Mouse (Mus musculus) spleen, adult 2 months (tissue): ENCODE measurements at regions not wholly inside any gene's neighbourhood (a gene's known extent, or its start where the extent isn't known, plus 50 kb on each side); places are given as distances from the start of the nearest gene placed in this dataset.
"Not testable (repeated sequence)": the region's sequence is repeated elsewhere in the genome, so short reads cannot be mapped to it uniquely, and the experiment has no call there.

Experiments
- DNase-seq, 2 experiments: peaks; one replicate each; pipeline versions ENCODE4 v3.0.0 to v3.0.0-alpha.2; 2012 to 2021; ENCODE audit warnings: low spot score in 2 of 2, low read depth in 1 of 2
- H3K27ac ChIP-seq: fragments of 200-500 bp; 2 replicates; pipeline ENCODE4 v1.5.1; 2012; ENCODE audit warnings: low read length, inconsistent platforms; ENCODE audit not compliant: insufficient read depth
- H3K27me3 ChIP-seq: fragments of 200-500 bp; 2 replicates; pipeline ENCODE4 v1.6.1; 2012; ENCODE audit warnings: mild to moderate bottlenecking, moderate library complexity, low read length, inconsistent platforms; ENCODE audit not compliant: control insufficient read depth, insufficient read depth
- H3K36me3 ChIP-seq: fragments of 200-500 bp; 2 replicates; pipeline ENCODE4 v1.6.1; 2012; ENCODE audit warnings: mild to moderate bottlenecking, low read length, inconsistent platforms; ENCODE audit not compliant: control insufficient read depth, insufficient read depth
- H3K4me1 ChIP-seq: fragments of 200-500 bp; 2 replicates; pipeline ENCODE4 v1.6.1; 2011; ENCODE audit warnings: inconsistent platforms; ENCODE audit not compliant: control insufficient read depth, insufficient read depth, insufficient read length
- H3K4me3 ChIP-seq: fragments of 200-500 bp; 2 replicates; pipeline ENCODE4 v1.5.1; 2011; ENCODE audit warnings: mild to moderate bottlenecking, inconsistent platforms; ENCODE audit not compliant: insufficient read depth, insufficient read length; ENCODE audit errors: extremely low read depth
- CTCF ChIP-seq: fragments of 200-500 bp; IDR thresholded peaks from 2 replicates; pipeline ENCODE4 v1.5.1; 2011; ENCODE audit warnings: mild to moderate bottlenecking, inconsistent platforms; ENCODE audit not compliant: insufficient read depth, insufficient read length, insufficient replicate concordance; ENCODE audit errors: extremely low read depth
- POLR2A ChIP-seq: fragments of 200-500 bp; IDR thresholded peaks from 2 replicates; pipeline ENCODE4 v1.6.1; 2011; ENCODE audit warnings: low read depth, low read length, inconsistent platforms
- WGBS: fragments of 180-500 bp; shearing (Covaris S2); methylation state at CpG from one replicate; pipeline ENCODE4 v1.1.7; 2018; 5-methylcytosine and 5-hydroxymethylcytosine counted together

DNA sequence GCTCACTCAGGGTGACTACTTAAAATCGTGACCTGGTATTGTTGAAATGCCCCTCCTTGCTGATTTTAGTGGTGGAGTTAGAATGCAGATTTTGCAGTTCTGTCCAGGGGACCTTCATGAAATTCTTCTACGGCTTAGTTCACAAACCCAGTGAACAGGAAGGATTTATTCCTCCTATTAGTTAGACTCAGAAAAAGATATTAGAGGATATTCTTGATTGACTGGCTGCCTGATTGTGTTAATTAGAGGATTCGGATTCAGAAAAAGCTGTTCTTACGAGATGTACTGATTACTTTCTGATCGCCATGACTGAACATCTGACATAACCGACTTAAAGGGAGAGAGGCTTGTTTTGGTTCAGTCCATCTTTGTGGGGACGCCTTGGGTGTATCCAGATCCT is 147.3 kb upstream of the Zfp648 start:
- TF ChIP-seq CTCF (no peak), POLR2A (no peak)
- no peaks in the 10 kb centered on the region for H3K27me3 ChIP-seq
- no peaks in the 10 kb centered on the region for H3K4me1 ChIP-seq
- no peaks in the 10 kb centered on the region for H3K36me3 ChIP-seq
- no peak for DNase-seq
- 90% methylated on average over 7 of the region's 7 CpGs for WGBS
- no peak overlapping the region for H3K4me3 ChIP-seq
- no peak overlapping the region for H3K27ac ChIP-seq

DNA sequence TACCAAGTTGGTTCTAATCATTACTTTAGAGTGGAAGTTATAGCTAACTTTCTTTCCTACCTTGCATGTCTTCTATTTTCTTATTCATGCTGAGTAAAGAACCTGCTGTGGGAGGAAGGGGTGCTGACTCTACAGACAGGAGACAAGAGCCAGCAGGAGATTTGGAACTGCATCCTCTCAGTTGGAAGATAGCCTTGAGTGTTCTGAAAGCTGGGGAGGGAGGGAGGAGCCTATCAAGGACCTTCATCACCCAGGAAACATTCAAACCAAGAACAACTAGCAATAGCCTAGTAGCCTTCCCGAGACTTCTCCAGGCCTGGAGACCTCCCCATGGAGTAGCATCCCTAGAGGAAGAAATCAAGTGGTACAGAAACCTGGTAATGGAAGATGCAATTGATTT is 146.1 kb upstream of the Zfp648 start:
- H3K36me3 ChIP-seq: no peaks in the 10 kb centered on the region

GRCm38 (mm10) chr1:154061397-154061796 is 139.6 kb upstream of the Zfp648 start:
- H3K27ac ChIP-seq, H3K27me3 ChIP-seq, H3K36me3 ChIP-seq, H3K4me3 ChIP-seq, H3K4me1 ChIP-seq, DNase-seq: not testable (repeated sequence)
- WGBS: 35% methylated on average over 2 of the region's 2 CpGs

More for the DNA sequence above, 146.1 kb upstream of the Zfp648 start:
- Histone ChIP-seq H3K27me3 (no peaks in the 10 kb centered on the region), H3K27ac (no peak overlapping the region), H3K4me3 (no peak overlapping the region), H3K4me1 (no peaks in the 10 kb centered on the region)
- DNase-seq: no peak
- TF ChIP-seq POLR2A (no peak), CTCF (no peak)
- WGBS: 95% methylated on average over 1 of the region's 1 CpGs

DNA sequence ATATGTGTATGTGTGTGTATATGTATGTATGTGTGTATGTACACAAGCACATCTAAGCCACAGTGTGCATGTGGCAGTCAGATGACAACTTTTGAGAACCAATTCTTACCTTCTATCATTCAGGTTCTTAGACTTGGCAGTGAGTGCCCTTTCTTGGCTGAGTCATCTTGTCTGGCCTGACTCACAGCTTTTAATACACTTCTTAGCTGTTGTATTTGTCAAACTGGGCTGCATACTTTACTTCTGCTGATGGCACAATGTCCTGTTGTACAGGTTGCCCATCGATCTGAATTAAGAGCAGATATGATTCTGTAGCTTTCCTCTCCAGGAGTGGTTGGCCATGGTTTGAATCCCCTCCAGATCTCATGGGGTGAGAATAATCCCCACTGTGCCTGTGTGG is 139.1 kb upstream of the Zfp648 start:
- no peaks in the 10 kb centered on the region for H3K36me3 ChIP-seq
- no peak for DNase-seq
- H3K4me3 ChIP-seq: no peak overlapping the region
- TF ChIP-seq CTCF (no peak), POLR2A (no peak)
- H3K27me3 ChIP-seq: no peaks in the 10 kb centered on the region
- no peaks in the 10 kb centered on the region for H3K4me1 ChIP-seq
- H3K27ac ChIP-seq: no peak overlapping the region
- 75% methylated on average over 1 of the region's 1 CpGs for WGBS

DNA sequence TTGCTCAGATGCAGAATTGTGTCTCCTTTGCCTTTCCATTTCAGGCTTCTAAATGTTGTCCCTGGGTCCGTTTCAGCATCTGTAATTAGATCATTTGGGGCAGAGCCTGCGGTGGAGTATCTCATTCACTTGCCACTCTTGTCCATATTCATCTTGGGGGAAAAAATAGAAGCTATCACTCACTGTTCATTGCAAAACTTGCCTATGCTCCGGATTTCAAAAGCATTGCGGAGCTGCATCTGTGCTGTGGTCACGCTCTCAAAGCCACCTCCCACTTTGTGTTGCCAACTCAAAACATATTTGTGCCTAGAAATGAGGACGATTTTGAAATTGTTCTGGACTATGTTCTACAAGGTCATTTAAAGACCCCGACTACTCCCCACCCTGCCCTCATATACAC is 138.3 kb upstream of the Zfp648 start:
- Histone ChIP-seq H3K4me3 (no peak overlapping the region), H3K36me3 (no peaks in the 10 kb centered on the region), H3K27me3 (no peaks in the 10 kb centered on the region), H3K27ac (no peak overlapping the region), H3K4me1 (no peaks in the 10 kb centered on the region)
- WGBS: 85% methylated on average over 7 of the region's 7 CpGs
- no peak for DNase-seq
- no peak for TF ChIP-seq POLR2A
- no peak for TF ChIP-seq CTCF

DNA sequence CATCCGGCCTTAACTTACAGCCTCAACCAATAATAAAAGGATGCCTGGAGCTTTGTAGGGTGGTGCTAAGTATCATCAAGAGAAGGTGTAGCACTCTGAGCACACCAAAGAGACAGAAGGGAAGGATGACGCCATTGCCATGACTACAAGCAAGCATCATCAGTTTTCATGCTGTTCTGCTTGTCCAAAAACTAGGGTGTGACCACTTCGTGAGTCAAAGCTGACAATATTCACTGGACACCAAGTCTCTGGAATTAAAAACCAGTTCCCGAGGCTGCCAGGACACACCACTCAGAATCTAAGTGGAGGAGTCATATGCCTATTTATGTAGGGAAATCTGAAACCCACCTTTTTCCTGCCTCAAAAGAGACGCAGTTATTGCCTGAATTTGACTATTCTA is 136.4 kb upstream of the Zfp648 start:
- Histone ChIP-seq H3K36me3 (no peaks in the 10 kb centered on the region), H3K27ac (no peak overlapping the region), H3K4me3 (no peak overlapping the region), H3K4me1 (no peaks in the 10 kb centered on the region), H3K27me3 (no peaks in the 10 kb centered on the region)
- TF ChIP-seq CTCF (no peak), POLR2A (no peak)
- WGBS: 89% methylated on average over 5 of the region's 5 CpGs
- DNase-seq: no peak

DNA sequence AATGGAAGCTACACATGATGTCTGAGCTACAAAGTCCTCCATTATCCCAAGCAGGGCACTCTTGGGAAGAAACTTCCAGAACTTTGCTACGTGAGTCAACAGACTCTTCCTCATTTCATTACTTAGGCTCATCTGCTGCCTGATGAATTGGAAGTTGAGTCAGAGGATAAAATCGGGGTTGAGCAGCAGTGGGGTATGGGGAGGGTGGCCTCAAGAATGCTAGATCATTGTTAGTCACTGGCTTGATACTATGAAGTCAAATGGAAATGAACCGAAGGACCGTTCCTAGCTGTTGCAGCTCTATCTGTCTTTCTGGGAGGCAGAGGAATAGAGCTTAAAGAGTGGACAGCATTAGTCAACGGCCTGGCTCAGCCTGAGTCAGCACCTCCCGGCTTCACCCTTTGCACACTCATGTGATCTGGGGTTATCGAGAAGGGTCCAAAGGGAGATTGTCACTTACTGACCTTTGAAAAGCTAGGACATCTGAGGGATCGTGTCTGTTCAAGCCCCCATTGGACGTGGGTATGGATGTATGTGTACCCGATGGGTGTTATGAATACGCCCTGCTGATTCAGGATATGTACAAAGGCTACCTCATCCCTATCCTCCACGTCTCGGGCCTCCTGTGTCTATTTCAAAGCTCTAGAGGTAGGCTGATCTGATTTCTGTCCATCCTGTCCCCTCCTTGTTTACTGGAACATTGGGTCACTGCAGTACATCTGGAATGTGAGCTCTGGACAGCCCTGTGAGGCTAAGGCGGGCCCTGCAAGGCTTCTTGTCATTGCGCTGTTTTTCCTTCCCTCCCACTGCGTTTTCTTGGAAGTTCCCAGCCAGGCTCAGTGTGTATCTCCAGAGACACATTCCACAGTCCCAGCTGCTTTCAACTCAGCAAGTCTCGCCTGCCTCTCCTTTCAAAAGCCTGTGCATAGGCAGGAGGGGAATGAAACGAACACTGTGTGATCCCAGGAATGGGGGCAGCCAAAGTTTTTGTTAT is 135.4 kb upstream of the Zfp648 start:
- TF ChIP-seq CTCF (no peak), POLR2A (no peak)
- DNase-seq: no peak
- Histone ChIP-seq H3K27ac (no peak overlapping the region), H3K4me1 (no peaks in the 10 kb centered on the region), H3K36me3 (no peaks in the 10 kb centered on the region), H3K4me3 (no peak overlapping the region), H3K27me3 (no peaks in the 10 kb centered on the region)
- WGBS: 87% methylated on average over 18 of the region's 18 CpGs
